Mouse (Mus musculus): ENCODE measurements around the gene Prpsap1. TPM values are rescaled to one million over a fixed set of nuclear protein-coding genes. Genes with fewer than 3 reads are reported as not detected.
"Not testable (repeated sequence)": the region's sequence is repeated elsewhere in the genome, so short reads cannot be mapped to it uniquely, and the experiment has no call there.

The Prpsap1 gene
- polyA plus RNA-seq, 1 experiment from 2014 or later, result 187 TPM

DNA sequence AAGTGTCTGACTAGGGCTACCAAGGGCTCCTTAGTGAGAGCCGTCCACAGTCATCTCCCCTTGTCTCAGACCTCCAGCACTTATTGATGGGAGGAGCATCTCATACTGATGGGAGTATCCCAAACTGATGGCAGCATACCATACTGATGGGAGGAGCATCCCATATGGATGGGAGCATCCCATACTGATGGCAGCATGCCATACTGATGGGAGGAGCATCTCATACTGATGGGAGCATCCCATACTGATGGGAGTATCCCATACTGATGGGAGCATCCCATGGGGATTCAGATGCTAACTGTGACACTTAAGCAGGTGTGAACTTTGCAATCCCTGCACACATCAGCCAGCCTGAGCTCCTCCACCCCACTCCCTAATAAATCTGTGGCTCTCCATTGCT lies 1.5 kb downstream of the Prpsap1 start:
- not testable (repeated sequence) for H3K9ac ChIP-seq (replicated peaks); H3K9me3 ChIP-seq; H3K27ac ChIP-seq; ATAC-seq; H3K27me3 ChIP-seq; H3K36me3 ChIP-seq; H3K4me2 ChIP-seq (replicated peaks); H3K4me3 ChIP-seq (replicated peaks)
- H3K4me1 ChIP-seq (replicated peaks), result peaks cover 27% of the 10 kb centered on the region
- WGBS, result 67% methylated on average over 1 of the region's 1 CpGs

DNA sequence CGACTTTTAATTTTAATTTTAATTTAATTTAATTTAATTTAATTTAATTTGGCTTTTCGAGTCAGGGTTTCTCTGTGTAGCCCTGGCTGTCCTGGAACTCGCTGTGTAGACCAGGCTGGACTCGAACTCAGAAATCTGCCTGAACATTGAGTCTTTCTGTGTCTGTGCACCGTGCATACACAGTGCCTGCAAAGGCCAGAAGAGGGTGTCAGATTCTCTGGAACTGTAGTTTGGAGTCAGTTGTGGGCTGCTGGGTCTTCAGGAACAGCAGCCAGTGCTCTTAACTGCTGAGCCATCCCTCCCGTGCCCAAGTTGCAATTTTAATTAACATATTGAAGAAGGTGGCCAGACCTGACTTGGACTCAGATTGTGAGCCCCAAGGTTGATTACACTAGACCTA lies 2.7 kb downstream of the Prpsap1 start:
- no peak overlapping the region for H3K9ac ChIP-seq (replicated peaks)
- 77% methylated on average over 6 of the region's 6 CpGs for WGBS
- peaks cover 14% of the 10 kb centered on the region for H3K36me3 ChIP-seq
- H3K4me1 ChIP-seq (replicated peaks), result peaks cover 27% of the 10 kb centered on the region
- H3K27ac ChIP-seq, result no peak overlapping the region
- H3K4me3 ChIP-seq (replicated peaks), result no peak overlapping the region
- no peaks in the 10 kb centered on the region for H3K9me3 ChIP-seq
- ATAC-seq, result no peak
- H3K27me3 ChIP-seq, result no peaks in the 10 kb centered on the region
- H3K4me2 ChIP-seq (replicated peaks), result no peak overlapping the region

DNA sequence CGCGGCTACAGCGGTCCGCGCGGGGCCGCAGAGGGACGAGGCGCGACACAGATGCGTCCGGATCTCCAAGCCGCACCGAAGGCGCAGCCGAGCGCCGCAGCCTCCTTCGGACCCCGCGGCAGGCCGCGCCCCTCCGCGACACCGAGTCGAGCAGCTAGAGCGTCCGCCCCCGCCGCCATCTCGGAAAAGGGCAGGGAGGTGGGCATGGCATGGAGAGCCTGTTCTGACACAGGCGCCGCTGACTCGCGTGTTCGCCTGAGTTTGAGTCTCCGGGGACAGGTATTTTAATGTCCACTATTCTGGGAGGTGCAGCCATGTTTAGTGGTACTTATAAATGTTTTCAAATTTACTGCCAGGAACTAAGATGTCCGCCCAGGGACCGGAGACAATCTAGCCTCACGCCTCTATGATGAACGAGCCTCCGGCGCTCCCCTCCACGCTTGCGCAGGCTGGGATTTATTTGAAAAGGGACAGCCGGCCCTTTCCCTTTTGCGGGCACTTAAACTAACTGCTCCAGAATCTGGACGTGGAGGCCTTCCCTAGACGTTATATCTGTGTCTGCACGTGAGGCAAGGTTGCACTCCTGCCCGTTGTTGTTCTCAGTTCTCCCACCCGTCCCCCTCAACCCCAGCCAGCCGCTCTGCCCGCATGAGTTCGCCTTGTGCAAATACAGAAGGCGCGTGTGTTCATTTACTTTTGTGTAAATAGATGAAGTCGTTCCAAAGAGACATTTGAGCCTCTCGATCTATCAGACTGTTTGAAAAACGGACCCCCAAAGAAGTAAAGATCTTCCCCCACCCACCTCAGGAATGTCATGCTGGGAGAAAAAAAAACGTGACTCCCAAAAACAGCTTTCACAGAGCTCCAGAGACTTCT lies 3.5 kb downstream of the Prpsap1 start:
- Histone ChIP-seq H3K4me3 (replicated peaks) (peak overlapping the region; percentile 98), H3K9ac (replicated peaks) (peak overlapping the region; percentile 98), H3K9me3 (no peaks in the 10 kb centered on the region), H3K27me3 (no peaks in the 10 kb centered on the region), H3K27ac (peak overlapping the region; percentile 95), H3K36me3 (peaks cover 22% of the 10 kb centered on the region), H3K4me2 (replicated peaks) (peak overlapping the region; percentile 85), H3K4me1 (replicated peaks) (peaks cover 27% of the 10 kb centered on the region)
- peak; percentile 95 for ATAC-seq
- 0% methylated on average over 55 of the region's 62 CpGs for WGBS

DNA sequence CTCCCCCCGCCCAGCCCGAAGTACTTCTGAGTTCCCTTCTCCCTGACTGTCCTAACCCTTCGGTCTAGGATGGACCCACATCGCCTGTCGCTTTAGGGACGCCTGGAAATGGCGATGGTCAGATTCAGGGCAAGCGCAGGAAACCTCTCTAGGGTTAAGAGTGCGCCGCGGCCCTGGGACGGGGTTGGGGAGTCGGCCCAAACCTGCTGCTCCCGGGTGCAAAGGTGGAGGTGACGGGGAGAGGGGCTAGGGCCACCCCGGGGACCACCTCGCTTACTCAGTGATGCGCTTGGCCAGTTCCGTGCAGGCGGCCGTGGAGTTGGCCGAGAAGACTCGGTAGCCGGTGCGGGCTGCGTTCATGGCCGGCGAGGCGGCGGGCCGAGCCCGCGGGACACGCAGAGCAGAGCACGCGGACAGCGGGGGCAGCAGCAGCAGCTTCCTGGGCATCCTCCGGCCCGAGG lies 4.2 kb downstream of the Prpsap1 start:
- WGBS, result under 1% methylated on average over 37 of the region's 39 CpGs
- H3K9ac ChIP-seq (replicated peaks), result peak overlapping the region; percentile 98
- H3K4me2 ChIP-seq (replicated peaks), result peak overlapping the region; percentile 85
- H3K36me3 ChIP-seq, result peaks cover 29% of the 10 kb centered on the region
- no peaks in the 10 kb centered on the region for H3K9me3 ChIP-seq
- peaks cover 23% of the 10 kb centered on the region for H3K4me1 ChIP-seq (replicated peaks)
- peak overlapping the region; percentile 95 for H3K27ac ChIP-seq
- peak overlapping the region; percentile 98 for H3K4me3 ChIP-seq (replicated peaks)
- H3K27me3 ChIP-seq, result no peaks in the 10 kb centered on the region
- ATAC-seq, result peak; percentile 74; the same call in 1 of the 2 replicates

DNA sequence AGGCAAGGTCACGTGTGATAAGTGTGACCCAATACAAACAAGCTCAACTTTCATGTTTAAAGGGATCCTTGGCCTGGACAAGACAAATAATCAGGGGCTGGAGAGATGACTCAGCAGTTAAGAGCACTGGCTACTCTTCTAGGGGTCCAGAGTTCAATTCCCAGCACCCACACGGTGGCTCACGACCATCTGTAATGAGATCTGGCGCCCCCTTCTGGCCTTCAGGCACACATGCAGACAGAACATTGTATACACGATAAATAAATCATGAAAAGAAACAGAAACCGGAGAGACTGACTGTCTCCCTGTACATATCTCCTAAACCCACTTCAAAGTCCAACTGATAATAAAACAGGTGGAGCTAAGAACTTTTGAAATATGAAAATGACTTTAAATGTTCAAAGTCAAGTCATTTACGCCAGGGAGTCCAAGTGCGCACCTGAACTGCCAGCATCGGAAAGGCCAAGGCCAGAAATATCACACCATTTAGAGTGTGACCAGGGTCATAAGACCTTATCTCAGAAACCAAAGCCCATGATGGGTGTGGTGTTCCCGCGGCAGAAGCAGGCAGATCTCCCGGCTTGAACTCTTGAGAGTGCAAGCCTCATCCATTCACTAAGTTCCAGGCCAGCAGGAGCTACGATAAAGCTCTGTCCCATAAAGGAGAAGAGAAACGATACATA lies 5.2 kb downstream of the Prpsap1 start:
- H3K4me1 ChIP-seq (replicated peaks), result peaks cover 14% of the 10 kb centered on the region
- no peaks in the 10 kb centered on the region for H3K9me3 ChIP-seq
- H3K27me3 ChIP-seq, result no peaks in the 10 kb centered on the region
- peaks cover 38% of the 10 kb centered on the region for H3K36me3 ChIP-seq
- peak overlapping the region; percentile 98 for H3K4me3 ChIP-seq (replicated peaks)
- peak overlapping the region; percentile 85 for H3K4me2 ChIP-seq (replicated peaks)
- no peak for ATAC-seq
- no peak overlapping the region for H3K27ac ChIP-seq
- H3K9ac ChIP-seq (replicated peaks), result peak overlapping the region; percentile 98
- 74% methylated on average over 14 of the region's 14 CpGs for WGBS

DNA sequence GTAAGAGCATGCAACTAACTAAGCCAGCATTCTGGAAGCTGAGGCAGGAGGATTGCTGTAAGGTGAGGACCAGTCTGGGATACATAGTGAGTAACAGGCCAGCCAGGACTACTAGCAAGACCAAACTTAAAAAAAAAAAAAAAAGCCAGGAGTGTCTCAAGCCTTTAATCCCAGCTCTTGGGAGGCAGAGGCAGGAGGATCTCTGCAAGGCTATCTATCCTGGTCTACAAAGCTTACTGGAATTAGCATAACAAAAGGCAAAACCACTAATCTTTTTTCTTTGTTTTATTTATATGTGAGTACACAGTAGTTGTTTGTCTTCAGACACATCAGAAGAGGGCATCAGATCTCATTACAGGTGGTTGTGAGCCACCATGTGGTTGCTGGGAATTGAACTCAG lies 5.8 kb downstream of the Prpsap1 start:
- no peak overlapping the region for H3K4me2 ChIP-seq (replicated peaks)

DNA sequence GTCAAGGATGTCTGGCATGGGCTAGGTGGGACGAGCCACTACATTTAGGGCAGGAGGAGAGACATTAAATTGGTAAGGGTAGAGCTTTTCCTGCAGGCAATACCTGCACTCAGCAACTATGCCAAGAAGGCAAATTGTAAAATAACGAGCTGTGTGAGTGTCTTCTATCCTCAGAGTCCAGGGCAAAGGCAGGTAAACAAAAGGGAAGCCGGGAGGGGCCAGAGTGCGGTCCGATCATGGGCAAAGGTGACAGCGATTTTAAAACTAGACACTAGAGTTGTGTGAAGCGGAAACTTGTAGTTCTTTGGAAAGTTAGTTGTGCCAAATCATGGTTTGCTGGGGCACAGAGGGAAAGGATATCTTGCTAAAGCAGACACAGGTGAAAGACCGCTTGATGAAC lies 9.7 kb downstream of the Prpsap1 start:
- WGBS, result 95% methylated on average over 8 of the region's 8 CpGs
- Histone ChIP-seq H3K9ac (replicated peaks) (no peak overlapping the region), H3K27ac (no peak overlapping the region), H3K9me3 (no peaks in the 10 kb centered on the region), H3K4me3 (replicated peaks) (no peak overlapping the region), H3K27me3 (no peaks in the 10 kb centered on the region), H3K36me3 (peaks cover 81% of the 10 kb centered on the region), H3K4me2 (replicated peaks) (no peak overlapping the region), H3K4me1 (replicated peaks) (peaks cover 8% of the 10 kb centered on the region)
- no peak for ATAC-seq

More for the DNA sequence above, 5.8 kb downstream of the Prpsap1 start:
- Histone ChIP-seq H3K9me3 (no peaks in the 10 kb centered on the region), H3K4me1 (replicated peaks) (peaks cover 13% of the 10 kb centered on the region), H3K27ac (no peak overlapping the region), H3K4me3 (replicated peaks) (no peak overlapping the region), H3K27me3 (no peaks in the 10 kb centered on the region), H3K9ac (replicated peaks) (no peak overlapping the region), H3K36me3 (peaks cover 44% of the 10 kb centered on the region)
- no peak for ATAC-seq

DNA sequence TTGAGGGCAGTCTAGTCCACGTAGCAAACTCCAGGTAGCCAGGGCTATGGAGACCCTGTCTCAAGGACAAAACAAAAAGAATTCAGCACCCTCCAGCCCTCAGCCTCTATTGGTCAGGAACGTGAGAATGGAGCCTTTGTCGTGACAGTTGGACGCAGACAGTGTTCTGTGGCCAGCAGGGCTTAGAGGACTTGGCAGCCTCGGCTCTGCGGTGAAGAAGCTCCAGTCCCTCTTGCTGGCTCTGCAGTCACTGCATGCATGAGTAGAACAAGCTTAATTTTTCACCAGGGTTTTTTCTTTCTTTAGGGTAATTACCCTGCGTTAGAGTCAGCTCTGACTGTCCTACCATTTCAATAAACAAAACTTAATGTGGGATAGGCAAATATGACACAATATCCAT lies 12.2 kb downstream of the Prpsap1 start:
- no peak for ATAC-seq
- H3K27me3 ChIP-seq, result no peaks in the 10 kb centered on the region
- H3K4me1 ChIP-seq (replicated peaks), result no peaks in the 10 kb centered on the region
- H3K9me3 ChIP-seq, result no peaks in the 10 kb centered on the region
- H3K4me3 ChIP-seq (replicated peaks), result no peak overlapping the region
- H3K36me3 ChIP-seq, result peaks cover 94% of the 10 kb centered on the region
- no peak overlapping the region for H3K4me2 ChIP-seq (replicated peaks)
- no peak overlapping the region for H3K9ac ChIP-seq (replicated peaks)
- no peak overlapping the region for H3K27ac ChIP-seq
- WGBS, result 87% methylated on average over 7 of the region's 7 CpGs

DNA sequence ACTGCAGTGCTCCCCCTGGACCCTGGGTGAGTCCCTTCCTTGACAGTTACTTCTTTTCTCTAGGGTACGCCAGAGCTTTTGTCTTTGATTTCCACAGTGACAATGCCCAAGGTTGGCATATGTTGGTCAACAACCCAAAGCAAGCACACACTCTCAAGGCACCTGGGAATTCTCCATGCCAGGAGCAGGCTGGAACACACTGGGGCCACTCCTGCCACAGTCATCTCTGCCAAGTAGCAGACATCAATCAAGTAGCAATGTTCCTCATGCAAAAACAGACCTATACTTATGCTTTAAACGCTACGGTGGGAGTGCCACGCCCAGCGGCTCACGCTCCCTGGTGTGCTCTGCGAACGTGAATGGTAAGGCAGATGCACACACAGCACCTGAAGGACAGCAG lies 13.0 kb downstream of the Prpsap1 start:
- H3K36me3 ChIP-seq, result peaks cover 96% of the 10 kb centered on the region

DNA sequence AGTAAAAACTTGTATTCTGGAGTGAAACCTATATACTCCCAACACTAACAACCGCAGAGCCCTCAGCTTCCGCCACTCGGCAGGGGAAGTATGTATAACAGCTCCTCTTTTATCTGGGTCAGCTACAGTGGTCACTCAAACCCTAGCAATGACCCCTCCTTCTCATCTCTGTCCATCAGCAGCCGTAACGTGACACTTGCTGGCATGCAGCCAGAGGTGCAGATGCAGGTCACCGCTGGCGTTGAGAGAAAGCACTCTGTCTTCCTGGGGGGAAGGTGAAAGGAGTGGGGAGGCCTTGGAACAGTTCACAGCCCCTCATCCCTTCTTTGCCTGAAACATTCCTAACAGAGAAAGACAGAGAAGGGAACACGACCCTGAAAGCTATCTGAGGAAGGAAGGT lies 14.2 kb downstream of the Prpsap1 start:
- no peak for ATAC-seq
- no peaks in the 10 kb centered on the region for H3K4me1 ChIP-seq (replicated peaks)
- no peaks in the 10 kb centered on the region for H3K27me3 ChIP-seq
- 67% methylated on average over 8 of the region's 8 CpGs for WGBS
- H3K27ac ChIP-seq, result no peak overlapping the region
- H3K36me3 ChIP-seq, result peaks cover 96% of the 10 kb centered on the region
- H3K4me2 ChIP-seq (replicated peaks), result no peak overlapping the region
- H3K9ac ChIP-seq (replicated peaks), result no peak overlapping the region
- H3K4me3 ChIP-seq (replicated peaks), result no peak overlapping the region
- H3K9me3 ChIP-seq, result no peaks in the 10 kb centered on the region

More for the DNA sequence above, 13.0 kb downstream of the Prpsap1 start:
- no peak overlapping the region for H3K9ac ChIP-seq (replicated peaks)
- no peaks in the 10 kb centered on the region for H3K27me3 ChIP-seq
- ATAC-seq, result no peak
- H3K4me3 ChIP-seq (replicated peaks), result no peak overlapping the region
- H3K4me2 ChIP-seq (replicated peaks), result no peak overlapping the region
- H3K9me3 ChIP-seq, result no peaks in the 10 kb centered on the region
- H3K4me1 ChIP-seq (replicated peaks), result no peaks in the 10 kb centered on the region
- 96% methylated on average over 8 of the region's 8 CpGs for WGBS
- H3K27ac ChIP-seq, result no peak overlapping the region

DNA sequence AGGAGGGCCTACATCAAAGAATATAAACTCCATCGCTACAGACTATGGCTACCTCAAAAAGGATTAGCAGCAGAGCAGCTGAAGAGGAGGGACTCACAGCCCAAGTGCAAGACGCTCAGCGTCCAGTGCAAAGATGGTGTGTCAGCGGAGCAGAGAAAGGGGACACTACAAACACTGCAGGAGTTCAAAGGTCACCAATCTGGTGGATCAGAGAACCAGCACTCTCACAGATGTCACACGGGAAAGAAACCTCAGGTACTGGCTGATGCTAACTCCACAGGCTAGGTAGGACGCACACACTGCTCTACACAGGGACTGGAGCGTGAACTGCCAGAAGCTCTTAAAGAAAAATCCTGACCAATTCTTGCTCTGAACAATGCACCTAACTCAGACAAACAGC lies 15.0 kb downstream of the Prpsap1 start:
- WGBS, result 59% methylated on average over 7 of the region's 7 CpGs
- ATAC-seq, result no peak
- H3K4me2 ChIP-seq (replicated peaks), result no peak overlapping the region
- peaks cover 94% of the 10 kb centered on the region for H3K36me3 ChIP-seq
- H3K4me1 ChIP-seq (replicated peaks), result no peaks in the 10 kb centered on the region
- H3K27me3 ChIP-seq, result no peaks in the 10 kb centered on the region
- H3K4me3 ChIP-seq (replicated peaks), result no peak overlapping the region
- H3K9me3 ChIP-seq, result no peaks in the 10 kb centered on the region
- H3K9ac ChIP-seq (replicated peaks), result no peak overlapping the region
- no peak overlapping the region for H3K27ac ChIP-seq

DNA sequence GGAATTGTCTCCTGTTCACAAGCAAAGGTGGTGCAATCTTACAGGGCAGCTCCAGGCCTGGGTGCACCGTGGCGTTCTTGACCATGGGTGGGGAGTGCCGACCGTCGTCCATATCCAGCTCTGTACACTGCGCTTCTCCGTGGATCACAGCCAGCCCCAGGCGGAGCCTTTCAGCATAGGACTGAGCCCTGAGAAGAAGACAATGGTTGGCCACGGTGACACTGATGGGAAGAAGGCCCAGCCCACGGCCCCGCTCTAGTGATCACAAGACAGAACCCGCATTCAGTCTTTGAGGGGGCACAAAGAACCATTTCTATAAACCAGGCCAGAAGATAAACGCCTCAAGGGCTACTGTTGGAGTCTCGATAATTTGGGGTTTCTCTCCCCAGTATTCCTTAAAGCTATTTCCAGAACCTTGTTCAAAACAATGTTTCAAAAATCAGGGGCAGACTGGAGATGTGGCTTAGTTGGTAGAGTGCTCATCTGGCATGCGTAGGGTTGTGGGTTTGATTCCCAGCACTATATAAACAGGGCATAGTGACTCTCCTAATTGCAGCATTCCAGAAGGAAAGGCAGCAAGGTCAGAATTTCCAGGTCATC lies 16.7 kb downstream of the Prpsap1 start:
- Histone ChIP-seq H3K4me3 (replicated peaks) (no peak overlapping the region), H3K4me1 (replicated peaks) (no peaks in the 10 kb centered on the region), H3K27ac (no peak overlapping the region; the same call in 1 of the 2 replicates), H3K36me3 (peaks cover 98% of the 10 kb centered on the region), H3K27me3 (no peaks in the 10 kb centered on the region), H3K9me3 (no peaks in the 10 kb centered on the region), H3K4me2 (replicated peaks) (no peak overlapping the region), H3K9ac (replicated peaks) (no peak overlapping the region)
- ATAC-seq, result no peak
- WGBS, result 69% methylated on average over 15 of the region's 15 CpGs

All from midbrain, embryonic 13.5 days (tissue).